20 mouse cellular contexts compared by ENCODE assay signal in genomic region chr1:165652507-165652906, GRCm38 (mm10). TPM values are rescaled to one million over a fixed set of nuclear protein-coding genes. Genes with fewer than 3 reads are reported as not detected.
A peak's percentile ranks its signal among the peaks of the same experiment; 100 is the strongest.
DNase-seq lines count a peak whose midpoint lies in the region; ATAC-seq and TF ChIP-seq lines count a peak whose summit lies in the region.
"Had no signal": no experiment of that assay in that cellular context is flagged by ENCODE, and none has a peak within 500 bp of the region (broad histone marks: within the 10 kb centered on the region; RNA-seq: fewer than 3 reads in every experiment).

No protein-coding gene starts in this region.

- intact Hi-C loops in heart, postnatal 36 days (cut with DNase I), result loop anchor here (10.0 kb wide), 2 partner anchors 268 to 502 kb away; no protein-coding TSS in a partner anchor
- intact Hi-C loops in gastrocnemius, adult 2 months (cut with DNase I), result no loop called here

- 66% methylated on average over 2 of the region's 2 CpGs for WGBS in heart, embryonic 11.5 days (ENCODE audit: insufficient replicate concordance)
- 77% methylated on average over 2 of the region's 2 CpGs for WGBS in intestine, embryonic 16.5 days
- WGBS in intestine, postnatal 0 days, result 75% methylated on average over 2 of the region's 2 CpGs

- H3K4me3 ChIP-seq in heart, embryonic 11.5 days (ENCODE audit: low read depth, low read length), result no peak overlapping the region
- H3K4me3 ChIP-seq in intestine, embryonic 16.5 days (ENCODE audit: low read length), result no peak overlapping the region
- no peak overlapping the region for H3K4me3 ChIP-seq in intestine, postnatal 0 days (ENCODE audit: low read depth, low read length)
- no peak overlapping the region for H3K4me3 ChIP-seq in gastrocnemius, adult 2 months
- H3K4me3 ChIP-seq: forebrain, embryonic 10.5 days; heart, adult 2 months; hindbrain, embryonic 12.5 days; midbrain, embryonic 12.5 days; neural tube, embryonic 15.5 days had no signal

- no peak for ATAC-seq in heart, embryonic 11.5 days (replicated peaks; ENCODE audit: insufficient number of reproducible peaks, low FRiP score, low TSS enrichment)
- ATAC-seq in intestine, embryonic 16.5 days, result no peak
- ATAC-seq in intestine, postnatal 0 days, result no peak
- ATAC-seq: forebrain, embryonic 16.5 days had no signal

- peaks cover 9% of the 10 kb centered on the region; the same call in 1 of the 2 replicates for H3K4me1 ChIP-seq in heart, embryonic 11.5 days (ENCODE audit: control insufficient read depth, insufficient read depth, low read length)
- peaks cover 2% of the 10 kb centered on the region; the same call in 1 of the 2 replicates for H3K4me1 ChIP-seq in intestine, embryonic 16.5 days (ENCODE audit: control insufficient read depth, insufficient read depth, low read length)
- no peaks in the 10 kb centered on the region for H3K4me1 ChIP-seq in intestine, postnatal 0 days (replicated peaks; ENCODE audit: control insufficient read depth, insufficient read depth, low read length)
- H3K4me1 ChIP-seq: hindbrain, embryonic 12.5 days; midbrain, embryonic 12.5 days; neural tube, embryonic 15.5 days had no signal

- TF ChIP-seq CTCF in intestine, postnatal 0 days (IDR thresholded peaks at IDR 0.05; ENCODE audit: low read depth), result no peak
- no peak for TF ChIP-seq CTCF in gastrocnemius, adult 2 months (IDR thresholded peaks at IDR 0.05)

- no peaks in the 10 kb centered on the region for H3K27me3 ChIP-seq in heart, embryonic 11.5 days (ENCODE audit: control insufficient read depth, insufficient read depth, low read length)
- H3K27me3 ChIP-seq in intestine, embryonic 16.5 days (replicated peaks; ENCODE audit: control insufficient read depth, insufficient read depth, low read length), result no peaks in the 10 kb centered on the region
- no peaks in the 10 kb centered on the region for H3K27me3 ChIP-seq in intestine, postnatal 0 days (replicated peaks; ENCODE audit: control insufficient read depth, insufficient read depth, low read length)
- H3K27me3 ChIP-seq: hindbrain, embryonic 12.5 days; midbrain, embryonic 12.5 days; neural tube, embryonic 15.5 days had no signal

- no peak overlapping the region for H3K4me2 ChIP-seq in heart, embryonic 11.5 days
- H3K4me2 ChIP-seq in intestine, embryonic 16.5 days (ENCODE audit: low read depth, low read length), result no peak overlapping the region
- no peak overlapping the region for H3K4me2 ChIP-seq in intestine, postnatal 0 days (replicated peaks; ENCODE audit: low read depth)
- H3K4me2 ChIP-seq: hindbrain, embryonic 12.5 days; midbrain, embryonic 12.5 days; neural tube, embryonic 15.5 days had no signal

- no peak for DNase-seq in heart, postnatal 36 days
- peak; percentile 54 for DNase-seq in 3T3-L1 (ENCODE audit: low read depth, low spot score)
- peak; percentile 23 for DNase-seq in NIH3T3 (ENCODE audit: low read depth)
- no peak for DNase-seq in gastrocnemius, adult 2 months
- DNase-seq: cerebellum, adult 18-20 months; cerebellum, postnatal 14 days; gastrocnemius, postnatal 25 days; heart, adult 2 months; kidney, adult 8-10 months; layer of hippocampus, postnatal 36 days; lung, adult 18-20 months; lung, postnatal 14 days had no signal

- H3K9ac ChIP-seq in heart, embryonic 11.5 days (ENCODE audit: low read depth, low read length), result no peak overlapping the region
- peak overlapping the region; percentile 23; the same call in 1 of the 2 replicates for H3K9ac ChIP-seq in intestine, embryonic 16.5 days (ENCODE audit: low read depth, low read length)
- no peak overlapping the region for H3K9ac ChIP-seq in intestine, postnatal 0 days (ENCODE audit: low read depth, low read length)
- H3K9ac ChIP-seq: hindbrain, embryonic 12.5 days; midbrain, embryonic 12.5 days; neural tube, embryonic 15.5 days had no signal

- 0 out of 2 replicates have a peak overlapping the region, but pooled peaks have one; percentile 29 for H3K27ac ChIP-seq in heart, embryonic 11.5 days (ENCODE audit: low read depth, low read length)
- no peak overlapping the region for H3K27ac ChIP-seq in intestine, embryonic 16.5 days (ENCODE audit: low read length)
- H3K27ac ChIP-seq in intestine, postnatal 0 days (ENCODE audit: low read depth, low read length), result no peak overlapping the region
- H3K27ac ChIP-seq in gastrocnemius, adult 2 months, result no peak overlapping the region
- H3K27ac ChIP-seq: forebrain, embryonic 10.5 days; heart, adult 2 months; hindbrain, embryonic 12.5 days; midbrain, embryonic 12.5 days; neural tube, embryonic 15.5 days had no signal

- no peaks in the 10 kb centered on the region for H3K9me3 ChIP-seq in heart, embryonic 11.5 days (replicated peaks; ENCODE audit: control insufficient read depth, low read length)
- H3K9me3 ChIP-seq in intestine, embryonic 16.5 days (ENCODE audit: control insufficient read depth, low read length), result no peaks in the 10 kb centered on the region
- no peaks in the 10 kb centered on the region for H3K9me3 ChIP-seq in intestine, postnatal 0 days (ENCODE audit: control insufficient read depth)
- H3K9me3 ChIP-seq: forebrain, embryonic 10.5 days; hindbrain, embryonic 12.5 days; midbrain, embryonic 12.5 days; neural tube, embryonic 15.5 days had no signal

- peaks cover 27% of the 10 kb centered on the region for H3K36me3 ChIP-seq in heart, embryonic 11.5 days (ENCODE audit: control insufficient read depth, insufficient read depth, low read length)
- H3K36me3 ChIP-seq in intestine, embryonic 16.5 days (ENCODE audit: control insufficient read depth, insufficient read depth, low read length), result no peaks in the 10 kb centered on the region
- peaks cover 4% of the 10 kb centered on the region; the same call in 1 of the 2 replicates for H3K36me3 ChIP-seq in intestine, postnatal 0 days (ENCODE audit: control insufficient read depth, insufficient read depth)
- H3K36me3 ChIP-seq: forebrain, embryonic 10.5 days; hindbrain, embryonic 12.5 days; midbrain, embryonic 12.5 days; neural tube, embryonic 15.5 days had no signal

RNA-seq across cellular contexts. Expression of gene Mpzl1, which starts 18.2 kb away (rescaled TPM):
- polyA plus RNA-seq in heart, embryonic 11.5 days (2014; fragmentation: Nextera tagmentation; extraction: Ambion mirVana), result 129 and 143 TPM in 2 replicates
- 10 to 100 TPM; 14.4 to 21.4 TPM for total RNA-seq in heart, postnatal 36 days (2021)
- polyA plus RNA-seq in intestine, embryonic 16.5 days (2015; fragmentation: Nextera tagmentation; extraction: Ambion mirVana), result 103 and 110 TPM in 2 replicates
- 53.3 and 56.3 TPM in 2 replicates for polyA plus RNA-seq in intestine, postnatal 0 days (2015; fragmentation: Nextera tagmentation; extraction: Ambion mirVana)
- total RNA-seq in gastrocnemius, adult 2 months (2021), result 1 to 10 TPM; 7.0 to 8.7 TPM

RNA-seq across cellular contexts. Expression of gene Rcsd1, which starts 57.0 kb away (rescaled TPM):
- polyA plus RNA-seq in heart, embryonic 11.5 days (2014; fragmentation: Nextera tagmentation; extraction: Ambion mirVana), result 85.4 and 91.8 TPM in 2 replicates
- 10 to 100 TPM; 74.2 to 80.7 TPM for total RNA-seq in heart, postnatal 36 days (2021)
- 28.7 and 32.4 TPM in 2 replicates for polyA plus RNA-seq in intestine, embryonic 16.5 days (2015; fragmentation: Nextera tagmentation; extraction: Ambion mirVana)
- 11.7 and 14.2 TPM in 2 replicates for polyA plus RNA-seq in intestine, postnatal 0 days (2015; fragmentation: Nextera tagmentation; extraction: Ambion mirVana)
- 10 to 100 TPM; 93.3 to 95.0 TPM for total RNA-seq in gastrocnemius, adult 2 months (2021)

Comparison
In these comparisons a context has a peak if more than half of its experiments do, and no peak if none do; other contexts are left out.
1. DNase-seq: peak in 3T3-L1 (single experiment) and NIH3T3 (single experiment); none in heart, postnatal 36 days (0 of 2) and gastrocnemius, adult 2 months (single experiment).